Mouse (Mus musculus): ENCODE measurements around the gene Lig3.

- TF ChIP-seq MAX (IDR thresholded peaks at IDR 0.05; ENCODE audit: low read depth): no peak
- no peak for TF ChIP-seq POLR2A (IDR thresholded peaks at IDR 0.05; ENCODE audit: insufficient read length, low read depth)
- TF ChIP-seq MYOG (IDR thresholded peaks at IDR 0.05; ENCODE audit: control insufficient read depth in 1 of 3, insufficient read depth in 1 of 3, insufficient read length in 2 of 3, low read depth in 2 of 3): no peak
- no peak for TF ChIP-seq TCF12 (IDR thresholded peaks at IDR 0.05; ENCODE audit: insufficient read depth, poor library complexity, severe bottlenecking)
Measured at GRCm38 (mm10) chr11:82807370-82807769, 26.5 kb downstream of the Lig3 start.

All from myocyte (in vitro differentiated cells).